Mouse (Mus musculus): ENCODE data around the gene Nt5c2. TPM values are rescaled to one million over a fixed set of nuclear protein-coding genes. Genes with fewer than 3 reads are reported as not detected.
"Not testable (repeated sequence)": the region's sequence is repeated elsewhere in the genome, so short reads cannot be mapped to it uniquely, and the experiment has no call there.

The Nt5c2 gene
- total and polyA plus RNA-seq, 3 experiments, result 17.0 to 158 (median 148) TPM

DNA sequence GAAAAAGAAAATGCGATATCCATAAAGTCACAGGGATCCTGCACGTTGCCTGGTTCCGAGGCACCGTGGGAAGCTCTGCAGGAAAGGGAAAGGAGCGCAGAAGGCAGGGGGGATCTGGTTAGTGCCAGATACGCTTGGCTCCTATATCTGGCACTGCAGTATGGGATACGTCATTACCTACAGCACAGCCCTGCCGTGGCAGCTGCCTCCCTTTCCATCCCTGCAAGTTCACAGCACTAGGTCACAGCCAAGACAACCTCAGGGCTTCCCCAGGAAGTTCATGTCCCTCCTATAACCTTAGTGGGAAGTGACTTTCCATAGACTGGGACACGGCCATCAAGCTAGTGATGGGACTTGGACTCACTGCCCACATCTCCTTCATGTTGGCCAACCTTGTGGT, 18.9 kb downstream of the Nt5c2 start:
- no peak for ATAC-seq (ENCODE audit: extremely low read depth, insufficient number of reproducible peaks, low FRiP score, poor library complexity, severe bottlenecking)
- TF ChIP-seq POLR2AphosphoS5 (IDR thresholded peaks at IDR 0.05; ENCODE audit: insufficient replicate concordance, low read depth, low read length) (no peak), GATA2 (IDR thresholded peaks at IDR 0.05; ENCODE audit: borderline replicate concordance, low read depth, low read length) (no peak), CTCF (IDR thresholded peaks at IDR 0.05; ENCODE audit: low read depth, low read length) (no peak), TAL1 (conservative IDR thresholded peaks at IDR 0.05; ENCODE audit: low read depth, low read length) (no peak), GATA1 (IDR thresholded peaks at IDR 0.05; ENCODE audit: borderline replicate concordance, low read length) (no peak)
- no peak for DNase-seq (ENCODE audit: low spot score)
- H3K4me1 ChIP-seq (ENCODE audit: insufficient read depth, low read depth, low read length), result peaks cover 25% of the 10 kb centered on the region
- H3K4me3 ChIP-seq (ENCODE audit: low read depth, low read length), result no peak overlapping the region
- H3K9me3 ChIP-seq (replicated peaks), result no peaks in the 10 kb centered on the region
- no peaks in the 10 kb centered on the region for H3K36me3 ChIP-seq (replicated peaks)
- peaks cover 9% of the 10 kb centered on the region; the same call in 1 of the 2 replicates for H3K27me3 ChIP-seq (ENCODE audit: insufficient read depth, low read length)

DNA sequence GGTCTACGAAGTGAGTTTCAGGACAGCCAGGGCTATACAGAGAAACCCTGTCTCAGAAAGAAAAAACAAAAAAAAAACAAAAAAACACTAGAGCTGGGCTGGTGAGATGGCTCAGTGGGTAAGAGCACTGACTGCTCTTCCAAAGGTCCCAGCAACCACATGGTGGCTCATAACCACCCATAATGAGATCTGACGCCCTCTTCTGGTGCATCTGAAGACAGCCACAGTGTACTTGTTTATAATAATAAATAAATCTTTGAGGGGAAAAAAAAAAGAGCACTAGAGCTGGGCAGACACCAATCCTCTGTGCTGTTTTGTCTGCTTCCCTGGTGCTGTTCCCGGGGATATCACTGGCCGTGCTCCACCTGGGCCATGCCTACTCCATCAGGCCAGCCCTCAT, 22.6 kb downstream of the Nt5c2 start:
- not testable (repeated sequence) for ATAC-seq (ENCODE audit: extremely low read depth, insufficient number of reproducible peaks, low FRiP score, poor library complexity, severe bottlenecking); H3K36me3 ChIP-seq (replicated peaks); DNase-seq (ENCODE audit: low spot score); H3K9me3 ChIP-seq (replicated peaks); H3K27me3 ChIP-seq (ENCODE audit: insufficient read depth, low read length); H3K4me3 ChIP-seq (ENCODE audit: low read depth, low read length)
- H3K4me1 ChIP-seq (ENCODE audit: insufficient read depth, low read depth, low read length), result peaks cover 45% of the 10 kb centered on the region

DNA sequence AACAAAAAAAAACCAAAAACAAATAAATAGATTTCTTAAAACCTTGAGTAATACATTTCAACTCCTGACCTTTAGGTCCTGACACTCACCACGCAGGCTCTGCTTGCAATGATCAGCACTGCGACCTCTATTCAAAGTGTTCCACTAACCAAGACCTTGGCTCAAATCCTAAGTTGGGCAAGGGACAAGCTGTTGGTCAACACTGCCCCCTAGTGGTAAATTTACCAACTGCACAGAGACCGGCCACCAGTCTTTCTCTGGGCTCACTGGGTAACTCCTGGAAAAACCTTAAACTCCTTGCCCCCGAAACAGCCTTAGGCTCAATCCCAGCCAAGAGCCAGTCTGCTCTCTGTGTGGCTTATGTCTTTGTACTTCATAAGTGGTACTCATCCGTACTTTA, 23.8 kb downstream of the Nt5c2 start:
- no peaks in the 10 kb centered on the region for H3K9me3 ChIP-seq (replicated peaks)
- no peak overlapping the region for H3K4me3 ChIP-seq (ENCODE audit: low read depth, low read length)
- H3K36me3 ChIP-seq (replicated peaks), result no peaks in the 10 kb centered on the region
- H3K27me3 ChIP-seq (ENCODE audit: insufficient read depth, low read length), result peaks cover 7% of the 10 kb centered on the region; the same call in 1 of the 2 replicates
- peaks cover 55% of the 10 kb centered on the region for H3K4me1 ChIP-seq (ENCODE audit: insufficient read depth, low read depth, low read length)
- ATAC-seq (ENCODE audit: extremely low read depth, insufficient number of reproducible peaks, low FRiP score, poor library complexity, severe bottlenecking) (no peak), DNase-seq (ENCODE audit: low spot score) (peak; percentile 65)
- TF ChIP-seq CTCF (IDR thresholded peaks at IDR 0.05; ENCODE audit: low read depth, low read length), result peak; percentile 85
- no peak for TF ChIP-seq TAL1 (conservative IDR thresholded peaks at IDR 0.05; ENCODE audit: low read depth, low read length)

DNA sequence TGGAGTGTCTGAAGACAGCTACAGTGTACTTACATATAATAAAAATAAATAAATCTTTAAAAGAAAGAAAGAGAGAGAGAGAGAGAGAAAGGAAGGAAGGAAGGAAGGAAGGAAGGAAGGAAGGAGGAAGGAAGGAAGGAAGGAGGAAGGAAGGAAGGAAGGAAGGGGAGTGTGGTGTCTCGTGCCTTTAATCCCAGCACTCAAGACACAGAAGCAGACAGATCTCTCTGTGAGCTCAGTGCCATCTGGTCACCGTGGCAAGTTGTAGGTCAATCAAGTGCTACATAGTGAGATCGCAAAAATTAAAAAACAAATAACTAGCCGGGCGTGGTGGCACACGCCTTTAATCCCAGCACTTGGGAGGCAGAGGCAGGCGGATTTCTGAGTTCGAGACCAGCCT, 24.3 kb downstream of the Nt5c2 start:
- H3K4me3 ChIP-seq (ENCODE audit: low read depth, low read length); H3K9me3 ChIP-seq (replicated peaks); ATAC-seq (ENCODE audit: extremely low read depth, insufficient number of reproducible peaks, low FRiP score, poor library complexity, severe bottlenecking): not testable (repeated sequence)

DNA sequence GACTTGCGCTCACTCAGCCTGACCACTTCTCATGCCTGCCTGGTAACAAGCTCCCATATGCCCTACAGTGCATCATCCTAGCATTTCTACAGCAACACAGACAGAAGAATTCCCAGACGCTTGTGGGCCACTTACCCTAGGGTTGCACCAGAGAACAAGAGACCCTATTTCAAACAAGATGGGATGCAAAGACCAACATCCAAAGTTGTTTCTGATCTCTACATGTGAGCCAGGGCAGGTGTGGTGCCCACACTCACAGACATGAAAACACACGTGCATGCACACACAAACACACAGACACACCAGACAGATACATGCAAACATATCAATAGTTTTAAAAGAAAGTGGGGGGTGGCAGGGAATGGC, 24.8 kb downstream of the Nt5c2 start:
- Histone ChIP-seq H3K4me3 (ENCODE audit: low read depth, low read length) (peak overlapping the region; percentile 61; the same call in 1 of the 2 replicates), H3K4me1 (ENCODE audit: insufficient read depth, low read depth, low read length) (peaks cover 63% of the 10 kb centered on the region), H3K27me3 (ENCODE audit: insufficient read depth, low read length) (peaks cover 6% of the 10 kb centered on the region; the same call in 1 of the 2 replicates), H3K9me3 (replicated peaks) (no peaks in the 10 kb centered on the region), H3K36me3 (replicated peaks) (no peaks in the 10 kb centered on the region)
- TF ChIP-seq CTCF (IDR thresholded peaks at IDR 0.05; ENCODE audit: low read depth, low read length), result no peak
- TF ChIP-seq GATA1 (IDR thresholded peaks at IDR 0.05; ENCODE audit: borderline replicate concordance, low read length), result no peak
- TF ChIP-seq GATA2 (IDR thresholded peaks at IDR 0.05; ENCODE audit: borderline replicate concordance, low read depth, low read length), result no peak
- TF ChIP-seq TAL1 (conservative IDR thresholded peaks at IDR 0.05; ENCODE audit: low read depth, low read length), result no peak
- no peak for TF ChIP-seq POLR2AphosphoS5 (IDR thresholded peaks at IDR 0.05; ENCODE audit: insufficient replicate concordance, low read depth, low read length)
- DNase-seq (ENCODE audit: low spot score) (no peak), ATAC-seq (ENCODE audit: extremely low read depth, insufficient number of reproducible peaks, low FRiP score, poor library complexity, severe bottlenecking) (no peak)

More for the DNA sequence above, 24.3 kb downstream of the Nt5c2 start:
- not testable (repeated sequence) for H3K27me3 ChIP-seq (ENCODE audit: insufficient read depth, low read length); H3K36me3 ChIP-seq (replicated peaks); DNase-seq (ENCODE audit: low spot score)
- H3K4me1 ChIP-seq (ENCODE audit: insufficient read depth, low read depth, low read length), result peaks cover 58% of the 10 kb centered on the region

DNA sequence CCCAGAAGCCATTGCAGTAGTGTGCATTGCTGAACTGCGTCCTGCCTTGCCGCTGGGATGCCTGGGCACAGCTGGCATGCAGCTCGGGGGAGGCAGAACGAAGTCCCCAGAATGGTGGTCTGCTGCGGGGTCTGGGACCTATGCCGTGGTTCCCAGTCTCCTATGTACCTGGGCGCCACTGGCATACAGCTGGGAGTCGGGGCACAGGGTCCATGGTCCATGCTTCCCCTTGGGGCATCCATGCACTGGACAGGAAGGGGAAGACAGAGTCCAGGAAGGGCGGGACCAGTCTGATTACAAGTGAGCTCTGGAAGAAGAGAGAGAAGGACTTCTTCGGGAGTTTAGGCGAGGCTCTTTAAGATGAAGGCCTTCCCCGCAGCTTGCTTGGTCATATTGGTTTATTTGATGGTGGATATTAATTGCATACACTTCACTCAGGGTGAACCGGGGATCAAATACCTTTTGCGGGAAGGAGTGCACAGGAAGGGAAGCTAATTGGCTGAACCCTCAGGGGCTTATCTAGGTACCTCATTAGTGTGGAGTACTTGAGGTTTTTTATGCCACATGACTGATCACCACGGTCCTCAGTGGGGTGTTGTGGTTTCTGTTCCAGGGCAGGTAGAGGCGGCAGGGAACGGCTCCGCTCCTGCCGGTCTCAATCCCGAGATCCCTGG, 25.3 kb downstream of the Nt5c2 start:
- Histone ChIP-seq H3K36me3 (replicated peaks) (no peaks in the 10 kb centered on the region), H3K27me3 (ENCODE audit: insufficient read depth, low read length) (peaks cover 3% of the 10 kb centered on the region; the same call in 1 of the 2 replicates), H3K4me3 (ENCODE audit: low read depth, low read length) (peak overlapping the region; percentile 61; the same call in 1 of the 2 replicates), H3K9me3 (replicated peaks) (no peaks in the 10 kb centered on the region), H3K4me1 (ENCODE audit: insufficient read depth, low read depth, low read length) (peaks cover 68% of the 10 kb centered on the region)
- DNase-seq (ENCODE audit: low spot score) (no peak), ATAC-seq (ENCODE audit: extremely low read depth, insufficient number of reproducible peaks, low FRiP score, poor library complexity, severe bottlenecking) (no peak)
- TF ChIP-seq CTCF (IDR thresholded peaks at IDR 0.05; ENCODE audit: low read depth, low read length) (no peak), GATA2 (IDR thresholded peaks at IDR 0.05; ENCODE audit: borderline replicate concordance, low read depth, low read length) (no peak), TAL1 (conservative IDR thresholded peaks at IDR 0.05; ENCODE audit: low read depth, low read length) (no peak), POLR2AphosphoS5 (IDR thresholded peaks at IDR 0.05; ENCODE audit: insufficient replicate concordance, low read depth, low read length) (no peak), GATA1 (IDR thresholded peaks at IDR 0.05; ENCODE audit: borderline replicate concordance, low read length) (no peak)
